ENCODE assay signal across 15 mouse cellular contexts in the genomic region with DNA sequence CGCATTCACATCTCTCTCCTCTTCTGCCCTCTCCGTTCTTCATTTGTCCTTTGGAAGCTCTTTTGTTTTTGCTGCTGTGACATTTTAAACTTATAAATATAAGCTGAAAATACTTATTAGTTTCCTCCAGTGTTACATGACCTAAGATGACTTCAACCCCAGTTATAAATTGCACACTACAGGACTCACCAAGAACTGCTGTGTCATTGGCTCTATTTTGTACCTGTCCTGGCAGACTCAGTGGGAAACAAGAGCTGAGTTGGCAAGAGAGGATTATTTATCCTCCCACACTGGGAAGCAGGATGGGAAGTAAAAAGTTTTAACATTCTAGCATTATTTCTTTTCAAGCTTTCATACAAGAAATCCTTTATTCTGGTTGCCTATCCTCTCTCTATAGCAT.
DNase-seq lines count a peak whose midpoint lies in the region; ATAC-seq lines count a peak whose summit lies in the region.
"Had no signal": no experiment of that assay in that cellular context is flagged by ENCODE, and none has a peak within 500 bp of the region (broad histone marks: within the 10 kb centered on the region; RNA-seq: fewer than 3 reads in every experiment).

No protein-coding gene starts in this region.

- no peak overlapping the region for H3K4me2 ChIP-seq in forebrain, embryonic 15.5 days (replicated peaks)
- H3K4me2 ChIP-seq: embryonic facial prominence, embryonic 12.5 days; forebrain, embryonic 13.5 days had no signal

- H3K36me3 ChIP-seq in forebrain, embryonic 15.5 days = no peaks in the 10 kb centered on the region
- H3K36me3 ChIP-seq: embryonic facial prominence, embryonic 10.5 days; embryonic facial prominence, embryonic 12.5 days had no signal

- ATAC-seq in forebrain, embryonic 15.5 days (replicated peaks) = no peak
- ATAC-seq: forebrain, embryonic 13.5 days; forebrain, embryonic 16.5 days had no signal

- no peak overlapping the region for H3K4me3 ChIP-seq in forebrain, embryonic 15.5 days
- H3K4me3 ChIP-seq: embryonic facial prominence, embryonic 10.5 days; embryonic facial prominence, embryonic 12.5 days; forebrain, embryonic 13.5 days had no signal

- DNase-seq in cerebellum, adult 11-12 months = peak; percentile 32
- no peak for DNase-seq in cerebellum, adult 11 months
- peak; percentile 4 to 7 for DNase-seq in heart, adult 18-20 months
- no peak for DNase-seq in heart, postnatal 25 days (ENCODE audit: low spot score)
- peak; percentile 72 for DNase-seq in brain, adult 2 months (ENCODE audit: low read depth, low spot score)
- peak; percentile 43 for DNase-seq in cerebellum, adult 9-11 months
- DNase-seq in gastrocnemius, postnatal 10 days = no peak
- DNase-seq: adrenal gland, adult 2 months; adrenal gland, postnatal 10 days; adrenal gland, postnatal 25 days had no signal

- no peaks in the 10 kb centered on the region for H3K4me1 ChIP-seq in forebrain, embryonic 15.5 days
- H3K4me1 ChIP-seq: embryonic facial prominence, embryonic 10.5 days; embryonic facial prominence, embryonic 12.5 days; forebrain, embryonic 13.5 days had no signal

- H3K27me3 ChIP-seq in forebrain, embryonic 15.5 days = no peaks in the 10 kb centered on the region
- H3K27me3 ChIP-seq: embryonic facial prominence, embryonic 12.5 days; forebrain, embryonic 13.5 days had no signal

- no peak overlapping the region for H3K27ac ChIP-seq in forebrain, embryonic 15.5 days (replicated peaks)
- H3K27ac ChIP-seq: embryonic facial prominence, embryonic 10.5 days; embryonic facial prominence, embryonic 12.5 days; forebrain, embryonic 13.5 days had no signal

- no peaks in the 10 kb centered on the region for H3K9me3 ChIP-seq in forebrain, embryonic 15.5 days
- H3K9me3 ChIP-seq: embryonic facial prominence, embryonic 10.5 days; embryonic facial prominence, embryonic 12.5 days; forebrain, embryonic 13.5 days had no signal

- H3K9ac ChIP-seq in forebrain, embryonic 15.5 days (replicated peaks) = no peak overlapping the region
- H3K9ac ChIP-seq: embryonic facial prominence, embryonic 12.5 days; forebrain, embryonic 13.5 days had no signal

- intact Hi-C loops in heart, postnatal 25 days (cut with DNase I) = no loop called here

- 87% methylated on average over 2 of the region's 2 CpGs for WGBS in forebrain, embryonic 15.5 days

Comparison
In these comparisons a context has a peak if more than half of its experiments do, and no peak if none do; other contexts are left out.
1. DNase-seq: peak in cerebellum, adult 11-12 months (single experiment), heart, adult 18-20 months (2 of 2), brain, adult 2 months (single experiment) and cerebellum, adult 9-11 months (single experiment); none in cerebellum, adult 11 months (single experiment), heart, postnatal 25 days (single experiment) and gastrocnemius, postnatal 10 days (single experiment).